Mouse (Mus musculus): ENCODE measurements around the gene Casp8ap2. TPM values are rescaled to one million over a fixed set of nuclear protein-coding genes. Genes with fewer than 3 reads are reported as not detected.
A peak's percentile ranks its signal among the peaks of the same experiment; 100 is the strongest.

Casp8ap2 gene
- polyA plus RNA-seq, 1 experiment, result 4.3 TPM

DNA sequence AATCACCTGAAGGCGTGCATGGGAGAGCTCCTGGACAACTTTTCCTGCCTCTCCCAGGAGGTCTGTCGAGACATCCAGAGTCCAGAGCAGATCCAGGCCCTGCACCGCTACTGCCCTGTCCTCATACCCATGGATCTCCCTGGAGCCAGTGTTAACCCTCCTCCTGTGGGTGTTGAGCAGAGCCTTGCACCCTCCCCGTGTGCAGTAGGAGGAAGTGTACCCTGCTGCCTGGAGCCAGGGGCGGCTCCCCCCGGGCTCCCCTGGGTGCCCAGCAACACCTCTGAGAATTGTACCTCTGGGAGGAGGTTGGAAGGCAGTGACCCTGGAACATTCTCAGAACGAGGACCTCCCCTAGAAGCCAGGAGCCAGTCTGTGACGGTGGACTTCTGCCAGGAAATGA lies 35.4 kb upstream of the Casp8ap2 start:
- TF ChIP-seq CTCF (IDR thresholded peaks at IDR 0.05; ENCODE audit: extremely low read depth, insufficient read depth, low read length) (no peak), POLR2A (IDR thresholded peaks at IDR 0.05; ENCODE audit: extremely low read depth, insufficient read depth, low read length) (no peak)
- Histone ChIP-seq H3K27ac (ENCODE audit: insufficient read depth, low read length) (no peak overlapping the region), H3K4me1 (ENCODE audit: control insufficient read depth, insufficient read depth, low read length) (no peaks in the 10 kb centered on the region), H3K4me3 (ENCODE audit: insufficient read depth, low read length) (no peak overlapping the region)

GRCm38 (mm10) chr4:32584181-32584580 lies 31.1 kb upstream of the Casp8ap2 start:
- no peak overlapping the region for H3K27ac ChIP-seq (ENCODE audit: insufficient read depth, low read length)

GRCm38 (mm10) chr4:32586596-32586995 lies 28.7 kb upstream of the Casp8ap2 start:
- H3K4me1 ChIP-seq (ENCODE audit: control insufficient read depth, insufficient read depth, low read length), result no peaks in the 10 kb centered on the region
- no peak overlapping the region for H3K27ac ChIP-seq (ENCODE audit: insufficient read depth, low read length)
- no peak overlapping the region for H3K4me3 ChIP-seq (ENCODE audit: insufficient read depth, low read length)
- no peak for TF ChIP-seq POLR2A (IDR thresholded peaks at IDR 0.05; ENCODE audit: extremely low read depth, insufficient read depth, low read length)
- TF ChIP-seq CTCF (IDR thresholded peaks at IDR 0.05; ENCODE audit: extremely low read depth, insufficient read depth, low read length), result peak; percentile 65

More at GRCm38 (mm10) chr4:32584181-32584580, 31.1 kb upstream of the Casp8ap2 start:
- H3K4me1 ChIP-seq (ENCODE audit: control insufficient read depth, insufficient read depth, low read length), result no peaks in the 10 kb centered on the region
- TF ChIP-seq POLR2A (IDR thresholded peaks at IDR 0.05; ENCODE audit: extremely low read depth, insufficient read depth, low read length), result no peak
- TF ChIP-seq CTCF (IDR thresholded peaks at IDR 0.05; ENCODE audit: extremely low read depth, insufficient read depth, low read length), result no peak
- H3K4me3 ChIP-seq (ENCODE audit: insufficient read depth, low read length), result no peak overlapping the region

GRCm38 (mm10) chr4:32587543-32587942 lies 27.7 kb upstream of the Casp8ap2 start:
- Histone ChIP-seq H3K27ac (ENCODE audit: insufficient read depth, low read length) (no peak overlapping the region), H3K4me3 (ENCODE audit: insufficient read depth, low read length) (no peak overlapping the region), H3K4me1 (ENCODE audit: control insufficient read depth, insufficient read depth, low read length) (no peaks in the 10 kb centered on the region)
- TF ChIP-seq CTCF (IDR thresholded peaks at IDR 0.05; ENCODE audit: extremely low read depth, insufficient read depth, low read length) (no peak), POLR2A (IDR thresholded peaks at IDR 0.05; ENCODE audit: extremely low read depth, insufficient read depth, low read length) (no peak)

DNA sequence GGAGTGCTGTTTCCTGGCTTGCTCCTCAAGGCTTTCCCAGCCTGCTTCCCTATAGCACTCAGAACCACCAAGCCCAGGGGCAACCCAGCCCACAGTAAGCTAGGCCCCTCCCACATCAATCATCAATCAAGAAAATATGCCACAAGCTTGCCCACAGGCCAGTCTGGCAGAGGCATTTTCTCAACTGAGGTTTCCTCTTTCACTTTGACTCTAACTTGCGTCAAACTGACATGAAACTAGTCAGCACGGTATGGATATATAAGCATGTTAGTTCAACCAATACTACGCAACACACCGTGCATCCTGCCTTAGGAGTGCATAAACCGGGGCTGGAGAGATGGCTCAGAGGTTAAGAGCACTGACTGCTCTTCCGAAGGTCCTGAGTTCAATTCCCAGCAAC lies 27.0 kb upstream of the Casp8ap2 start:
- H3K4me3 ChIP-seq (ENCODE audit: insufficient read depth, low read length), result no peak overlapping the region
- TF ChIP-seq CTCF (IDR thresholded peaks at IDR 0.05; ENCODE audit: extremely low read depth, insufficient read depth, low read length) (no peak), POLR2A (IDR thresholded peaks at IDR 0.05; ENCODE audit: extremely low read depth, insufficient read depth, low read length) (no peak)
- no peaks in the 10 kb centered on the region for H3K4me1 ChIP-seq (ENCODE audit: control insufficient read depth, insufficient read depth, low read length)
- H3K27ac ChIP-seq (ENCODE audit: insufficient read depth, low read length), result no peak overlapping the region

- no peak overlapping the region for H3K4me3 ChIP-seq (ENCODE audit: insufficient read depth, low read length)
- no peaks in the 10 kb centered on the region for H3K4me1 ChIP-seq (ENCODE audit: control insufficient read depth, insufficient read depth, low read length)
- no peak for TF ChIP-seq POLR2A (IDR thresholded peaks at IDR 0.05; ENCODE audit: extremely low read depth, insufficient read depth, low read length)
- no peak for TF ChIP-seq CTCF (IDR thresholded peaks at IDR 0.05; ENCODE audit: extremely low read depth, insufficient read depth, low read length)
- no peak overlapping the region for H3K27ac ChIP-seq (ENCODE audit: insufficient read depth, low read length)
These were observed 14.1 kb upstream of the Casp8ap2 start for GRCm38 (mm10) chr4:32601135-32601534.

DNA sequence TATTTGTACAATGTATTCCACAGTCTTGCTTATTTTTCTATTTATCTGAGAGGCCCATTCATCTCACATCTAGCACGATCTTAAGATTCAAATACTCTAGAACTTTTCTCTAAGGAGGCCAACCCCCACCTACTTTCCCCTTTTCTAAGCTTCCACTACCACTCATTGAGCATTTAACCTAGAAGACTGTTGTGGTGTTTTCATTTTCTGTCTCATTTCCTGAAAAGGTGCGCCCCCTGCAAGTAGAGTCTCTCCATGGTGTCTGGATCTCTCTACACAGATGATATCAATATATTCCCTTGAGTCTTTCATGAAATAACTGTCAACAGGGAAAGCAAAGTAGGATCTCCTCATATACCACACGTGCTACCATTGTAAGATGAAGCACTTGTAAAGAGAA lies 12.6 kb upstream of the Casp8ap2 start, which contains the start of gene Gja10:
Gene Gja10 (minus strand): TSS at position 101 of the 400 bp plus-strand sequence.
- Histone ChIP-seq H3K27ac (ENCODE audit: insufficient read depth, low read length) (no peak within 1 kb of the TSS), H3K4me3 (ENCODE audit: insufficient read depth, low read length) (no peak within 1 kb of the TSS), H3K4me1 (ENCODE audit: control insufficient read depth, insufficient read depth, low read length) (no peaks in the 10 kb centered on the region)
- TF ChIP-seq CTCF (IDR thresholded peaks at IDR 0.05; ENCODE audit: extremely low read depth, insufficient read depth, low read length), result no peak
- TF ChIP-seq POLR2A (IDR thresholded peaks at IDR 0.05; ENCODE audit: extremely low read depth, insufficient read depth, low read length), result no peak

DNA sequence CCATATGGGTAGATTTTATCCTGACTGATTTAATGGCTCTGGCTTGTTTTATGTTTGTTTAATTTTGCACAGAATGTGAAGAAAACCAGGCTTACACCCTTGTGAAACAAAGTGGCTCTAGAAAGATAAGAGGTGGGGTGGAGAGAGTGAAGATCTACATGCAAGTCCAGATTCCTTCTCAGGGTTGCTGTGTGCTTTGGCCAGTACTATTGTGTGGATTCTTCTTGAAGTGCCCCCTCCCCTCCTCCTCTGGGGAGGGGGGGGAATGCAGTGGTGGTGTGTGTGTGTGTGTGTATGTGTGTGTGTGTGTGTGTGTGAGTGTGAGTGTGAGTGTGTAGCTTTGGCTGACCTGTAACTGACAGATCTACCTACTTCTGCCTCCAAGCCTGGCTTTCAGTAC lies 6.4 kb downstream of the Casp8ap2 start:
- Histone ChIP-seq H3K27ac (ENCODE audit: insufficient read depth, low read length) (no peak overlapping the region), H3K4me3 (ENCODE audit: insufficient read depth, low read length) (no peak overlapping the region), H3K4me1 (ENCODE audit: control insufficient read depth, insufficient read depth, low read length) (no peaks in the 10 kb centered on the region)
- TF ChIP-seq POLR2A (IDR thresholded peaks at IDR 0.05; ENCODE audit: extremely low read depth, insufficient read depth, low read length), result no peak

GRCm38 (mm10) chr4:32651669-32652068 lies 36.4 kb downstream of the Casp8ap2 start:
- Histone ChIP-seq H3K27ac (ENCODE audit: insufficient read depth, low read length) (no peak overlapping the region), H3K4me1 (ENCODE audit: control insufficient read depth, insufficient read depth, low read length) (no peaks in the 10 kb centered on the region), H3K4me3 (ENCODE audit: insufficient read depth, low read length) (no peak overlapping the region)
- TF ChIP-seq CTCF (IDR thresholded peaks at IDR 0.05; ENCODE audit: extremely low read depth, insufficient read depth, low read length) (no peak), POLR2A (IDR thresholded peaks at IDR 0.05; ENCODE audit: extremely low read depth, insufficient read depth, low read length) (no peak)

- H3K4me3 ChIP-seq (ENCODE audit: insufficient read depth, low read length), result peak overlapping the region; percentile 54
- no peak for TF ChIP-seq POLR2A (IDR thresholded peaks at IDR 0.05; ENCODE audit: extremely low read depth, insufficient read depth, low read length)
- H3K4me1 ChIP-seq (ENCODE audit: control insufficient read depth, insufficient read depth, low read length), result no peaks in the 10 kb centered on the region
- 0 out of 2 replicates have a peak overlapping the region, but pooled peaks have one; percentile 51 for H3K27ac ChIP-seq (ENCODE audit: insufficient read depth, low read length)
These were observed 41.1 kb downstream of the Casp8ap2 start for GRCm38 (mm10) chr4:32656146-32656904.
